Mouse (Mus musculus): Measurements from ENCODE around the gene Lyzl4. TPM values are rescaled to one million over a fixed set of nuclear protein-coding genes. Genes with fewer than 3 reads are reported as not detected.

Gene Lyzl4
- total RNA-seq, 2 experiments from 2014 or later: not detected

DNA sequence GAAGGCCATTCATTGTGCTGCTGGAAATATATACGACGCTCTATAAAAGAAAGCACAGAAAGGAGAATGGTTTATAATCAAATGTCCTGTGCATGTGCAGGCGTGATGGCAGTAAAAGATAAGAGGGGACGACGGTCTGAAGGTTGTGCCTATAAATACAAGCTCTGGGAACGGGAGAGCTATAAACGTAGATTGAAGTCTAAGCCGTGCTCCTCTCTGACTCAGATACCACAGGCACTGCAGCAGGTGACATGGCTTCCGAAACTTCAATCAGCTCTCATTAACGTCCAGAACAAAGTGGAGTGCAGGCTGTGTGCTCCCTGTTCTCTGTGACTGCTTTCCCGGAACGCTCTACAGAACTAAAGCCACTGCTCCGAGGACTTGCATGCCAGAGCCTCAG is 15.2 kb upstream of the Lyzl4 start:
- DNase-seq: no peak
- intact Hi-C loops (cut with DNase I): no loop called here

GRCm38 (mm10) chr9:121656322-121656721 is 14.4 kb upstream of the Lyzl4 start:
- intact Hi-C loops (cut with DNase I): no loop called here
- DNase-seq: no peak

GRCm38 (mm10) chr9:121653668-121654067 is 11.8 kb upstream of the Lyzl4 start:
- DNase-seq: no peak
- intact Hi-C loops (cut with DNase I): no loop called here

GRCm38 (mm10) chr9:121647026-121647425 is 5.1 kb upstream of the Lyzl4 start:
- intact Hi-C loops (cut with DNase I): no loop called here
- no peak for DNase-seq

DNA sequence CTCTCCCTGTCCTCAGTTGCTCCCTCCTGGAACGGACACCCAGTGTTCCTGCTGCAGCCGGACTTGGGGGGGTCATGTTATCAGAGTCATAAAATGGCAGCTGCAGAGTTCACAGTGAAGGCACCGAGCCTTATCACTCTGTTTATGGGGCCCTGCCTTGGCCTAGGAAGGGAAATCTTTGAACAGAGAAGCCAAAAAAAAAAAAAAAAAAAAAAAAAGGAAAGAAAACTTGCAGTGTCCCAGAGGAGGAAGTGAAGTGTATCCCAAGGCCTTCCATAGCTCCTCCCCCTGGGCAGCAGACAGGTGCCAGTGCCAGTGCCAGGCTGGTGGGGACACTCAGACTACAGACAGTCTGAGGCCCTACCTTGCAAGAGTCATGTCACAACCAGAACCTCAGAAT is 3.0 kb upstream of the Lyzl4 start:
- no peak for DNase-seq
- intact Hi-C loops (cut with DNase I): no loop called here

GRCm38 (mm10) chr9:121642401-121643181 is 695 bp upstream of the Lyzl4 start, which contains the start of gene Vipr1:
Vipr1 (plus strand) TSS chr9:121642716.
- intact Hi-C loops (cut with DNase I): loop anchor here (2.0 kb wide), 1 partner anchor 36 kb away; no protein-coding TSS in a partner anchor
- DNase-seq: peak; percentile 47

- DNase-seq: peak; percentile 22 to 40
- intact Hi-C loops (cut with DNase I): no loop called here
Observed at GRCm38 (mm10) chr9:121641235-121641915, 521 bp downstream of the Lyzl4 start.

DNA sequence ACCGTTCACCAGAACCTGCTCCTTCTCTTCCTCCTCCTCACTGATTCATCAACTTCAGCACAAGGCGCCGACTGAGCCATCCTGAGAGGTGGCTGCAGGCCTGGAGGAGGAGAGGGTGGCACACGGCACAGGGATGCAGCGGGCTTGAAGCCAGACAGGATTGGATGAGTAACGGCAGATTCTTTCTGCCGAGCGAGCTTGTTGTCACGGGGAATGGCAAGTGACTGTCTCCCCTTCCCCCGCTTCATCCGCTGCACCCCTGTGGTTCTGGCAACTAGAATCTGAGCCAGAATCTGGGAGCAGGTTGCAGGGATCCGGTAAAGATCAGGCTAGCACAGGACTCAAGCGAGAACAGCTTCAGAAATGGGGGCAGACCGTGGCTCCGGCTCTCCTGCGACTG is 2.1 kb downstream of the Lyzl4 start:
- intact Hi-C loops (cut with DNase I): no loop called here

DNA sequence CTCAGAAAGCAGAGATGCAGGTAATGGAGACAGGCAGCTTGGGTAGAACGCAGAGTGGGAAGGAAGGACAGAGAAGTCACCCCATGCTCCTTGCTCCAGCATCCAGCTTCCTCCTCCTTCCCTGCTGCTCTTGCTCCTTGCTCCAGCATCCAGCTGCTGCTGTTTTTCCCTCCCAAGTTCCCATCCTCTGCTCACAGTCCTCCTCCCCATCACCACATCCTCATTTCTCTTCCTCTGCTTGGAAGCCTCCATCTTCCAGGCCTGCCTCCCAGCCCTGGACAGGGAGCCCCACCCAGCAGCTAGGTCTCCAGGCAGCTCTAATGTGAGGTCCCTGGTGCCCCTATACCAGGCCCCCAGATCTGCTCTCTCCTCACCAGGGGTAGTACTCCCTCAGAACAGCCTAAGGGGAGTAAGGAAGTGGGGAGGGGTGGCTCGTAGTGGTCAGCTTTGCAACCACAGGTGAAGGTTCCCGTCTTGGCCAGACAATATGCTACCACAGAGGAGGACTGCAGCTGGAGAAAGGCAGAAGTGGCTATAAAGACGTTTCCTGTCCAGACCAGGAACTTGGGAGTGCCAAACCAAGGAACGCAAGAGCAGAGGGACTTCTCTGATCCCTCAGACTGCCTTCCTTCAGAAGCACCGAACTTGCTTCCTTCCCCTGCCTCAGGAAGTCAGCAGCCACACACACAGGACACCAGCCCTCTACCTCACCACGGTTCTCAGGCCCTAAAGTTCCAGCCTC is 5.9 kb downstream of the Lyzl4 start:
- intact Hi-C loops (cut with DNase I): no loop called here
- no peak for DNase-seq

More for the DNA sequence above, 2.1 kb downstream of the Lyzl4 start:
- DNase-seq: no peak

- no peak for DNase-seq
- intact Hi-C loops (cut with DNase I): no loop called here
Observed at GRCm38 (mm10) chr9:121633306-121633705, 8.6 kb downstream of the Lyzl4 start.

DNA sequence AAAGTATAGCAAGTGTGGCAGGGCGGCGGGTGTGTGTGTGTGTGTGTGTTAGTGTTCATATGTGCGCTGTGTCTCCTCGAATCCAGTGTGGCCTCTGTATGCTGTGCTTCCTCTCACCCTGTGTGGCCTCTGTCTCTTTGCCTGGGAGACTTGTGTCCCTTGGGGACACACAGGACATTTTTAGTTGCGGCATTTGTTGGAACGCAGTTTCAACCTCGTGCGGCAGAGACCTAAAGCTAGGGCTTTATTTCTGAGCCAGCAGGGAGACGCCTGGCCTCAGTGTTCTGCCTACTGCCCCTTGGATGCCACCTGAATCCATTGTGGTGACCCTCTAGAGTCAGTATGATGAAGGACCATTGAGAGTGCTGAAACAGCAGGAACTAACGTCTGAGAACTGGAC is 9.0 kb downstream of the Lyzl4 start:
- intact Hi-C loops (cut with DNase I): no loop called here
- DNase-seq: no peak

DNA sequence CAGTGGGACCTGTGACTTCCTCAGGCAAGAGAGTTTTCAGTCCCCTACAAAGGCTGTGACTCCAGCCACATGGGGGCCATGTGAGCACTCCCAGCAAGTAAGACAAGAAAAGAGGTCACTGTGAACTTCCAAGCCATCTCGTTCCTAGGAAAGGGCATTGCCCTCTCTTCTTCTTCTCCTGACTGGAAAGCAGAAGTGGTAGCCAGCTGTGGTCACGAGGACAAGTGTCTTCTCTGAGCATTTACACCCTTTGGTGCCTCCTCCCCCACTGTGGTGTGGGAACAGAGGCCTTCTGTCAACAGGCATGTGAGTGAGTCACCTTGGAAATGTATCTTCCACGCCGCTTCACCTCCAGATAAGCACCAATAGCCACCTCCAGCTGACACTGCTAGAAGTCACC is 9.9 kb downstream of the Lyzl4 start:
- intact Hi-C loops (cut with DNase I): no loop called here
- DNase-seq: peak in 1 of 2 experiments; percentile 24

GRCm38 (mm10) chr9:121630627-121631026 is 11.3 kb downstream of the Lyzl4 start:
- DNase-seq: no peak

DNA sequence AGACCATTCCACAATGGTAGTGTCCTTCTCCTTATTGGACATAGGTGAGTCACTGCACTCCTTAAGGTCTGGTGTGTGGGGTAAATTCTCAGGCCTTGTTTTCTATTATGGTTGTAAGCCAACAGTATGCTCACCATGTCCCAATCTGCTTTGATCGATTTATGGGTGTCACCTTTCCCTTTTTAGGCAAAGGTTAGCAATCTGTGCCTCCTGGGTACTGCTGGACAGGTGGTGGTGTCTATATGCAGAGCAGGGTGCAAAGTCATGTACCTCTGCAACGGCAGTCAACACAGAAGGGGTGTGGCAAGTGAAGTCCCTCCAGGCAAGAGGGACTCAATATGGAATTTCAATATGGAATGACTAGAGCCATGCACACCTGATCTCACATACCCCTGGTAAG is 17.0 kb downstream of the Lyzl4 start:
- DNase-seq: no peak
- intact Hi-C loops (cut with DNase I): no loop called here

More at GRCm38 (mm10) chr9:121630627-121631026, 11.3 kb downstream of the Lyzl4 start:
- intact Hi-C loops (cut with DNase I): no loop called here

DNA sequence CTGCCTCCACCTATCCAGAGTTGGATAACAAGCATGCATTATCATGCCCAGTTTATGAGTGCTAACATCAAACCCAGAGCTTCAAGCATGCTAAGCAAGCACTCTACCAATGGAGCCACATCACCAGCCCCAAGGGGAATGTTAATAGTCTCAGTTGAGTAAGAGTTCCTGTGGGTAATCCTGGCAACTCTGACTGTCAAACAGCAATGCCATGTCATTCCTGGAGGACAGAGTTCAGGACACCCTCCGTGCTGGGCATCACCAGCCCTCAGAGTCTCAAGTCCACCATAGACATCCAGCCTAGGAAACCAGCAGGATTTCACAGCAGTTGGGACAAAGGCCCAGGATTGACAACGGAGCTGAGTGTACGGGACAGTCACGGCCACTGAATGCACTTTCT is 18.7 kb downstream of the Lyzl4 start:
- intact Hi-C loops (cut with DNase I): no loop called here
- DNase-seq: no peak

DNA sequence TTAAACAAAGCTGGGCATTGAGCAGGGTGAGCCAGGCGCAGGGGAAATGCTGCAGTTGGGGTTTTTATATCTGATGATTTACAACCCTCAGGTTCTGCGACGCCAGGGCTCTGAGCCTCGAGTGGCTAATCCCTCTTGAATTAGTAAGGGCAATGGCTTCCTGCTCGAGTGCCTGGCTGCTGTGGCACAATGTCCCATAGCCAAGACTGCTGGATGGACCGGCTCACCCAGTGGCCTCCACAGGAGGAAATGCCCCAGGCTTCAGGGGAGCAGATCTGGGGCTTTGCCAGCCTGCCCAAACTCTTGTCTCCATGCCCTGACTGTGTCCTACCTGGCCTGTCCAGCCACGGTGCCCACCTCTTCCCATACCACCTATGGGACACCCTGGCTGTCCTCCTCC is 22.5 kb downstream of the Lyzl4 start:
- intact Hi-C loops (cut with DNase I): no loop called here
- no peak for DNase-seq

- intact Hi-C loops (cut with DNase I): no loop called here
- DNase-seq: no peak
Observed at GRCm38 (mm10) chr9:121616471-121616870, 25.4 kb downstream of the Lyzl4 start.

GRCm38 (mm10) chr9:121614241-121614757 is 27.6 kb downstream of the Lyzl4 start:
- DNase-seq: no peak
- intact Hi-C loops (cut with DNase I): no loop called here

- DNase-seq: no peak
- intact Hi-C loops (cut with DNase I): no loop called here
Observed at GRCm38 (mm10) chr9:121613192-121613591, 28.7 kb downstream of the Lyzl4 start.

DNA sequence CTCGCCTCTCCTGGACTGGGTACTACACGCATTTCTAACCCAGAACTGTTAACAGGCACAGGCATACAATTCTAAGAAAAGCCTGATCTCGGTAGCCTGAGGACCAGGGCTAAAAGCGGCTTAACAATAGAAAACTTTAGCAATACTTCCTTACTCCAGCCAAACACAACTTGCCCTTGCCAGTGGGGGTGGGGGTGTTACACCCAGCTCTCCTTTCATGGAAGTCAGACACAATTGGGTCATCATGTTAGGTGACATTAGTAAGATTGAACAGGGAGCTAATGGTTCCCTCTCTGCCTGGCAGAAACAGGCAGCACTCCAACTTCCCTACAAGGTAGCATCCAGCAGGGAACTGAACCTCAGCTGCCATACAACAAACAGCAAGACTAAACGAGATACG is 32.5 kb downstream of the Lyzl4 start:
- intact Hi-C loops (cut with DNase I): loop anchor here (5.0 kb wide), 1 partner anchor 217 kb away; no protein-coding TSS in a partner anchor
- no peak for DNase-seq

DNA sequence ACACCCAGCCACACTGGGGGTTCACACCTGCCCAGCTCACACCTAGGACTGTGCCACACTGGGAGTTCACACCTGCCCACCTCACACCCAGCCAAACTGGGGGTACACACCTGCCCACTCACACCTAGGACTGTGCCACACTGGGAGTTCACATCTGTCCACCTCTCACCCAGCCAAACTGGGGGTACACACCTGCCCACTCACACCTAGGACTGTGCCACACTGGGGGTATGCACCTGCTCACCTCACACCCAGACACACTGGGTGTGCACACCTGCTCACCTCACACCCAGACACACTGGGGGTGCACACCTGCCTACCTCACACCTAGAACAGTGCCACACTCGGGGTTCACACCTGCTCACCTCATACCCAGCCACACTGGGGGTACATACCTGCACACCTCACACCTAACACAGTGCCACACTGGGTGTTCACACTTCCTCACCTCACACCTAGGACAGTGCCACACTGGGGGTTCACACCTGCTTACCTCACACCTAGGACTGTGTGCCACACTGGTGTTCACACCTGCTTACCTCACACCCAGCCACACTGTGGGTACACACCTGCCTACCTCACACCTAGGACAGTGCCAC is 35.3 kb downstream of the Lyzl4 start:
- intact Hi-C loops (cut with DNase I): loop anchor here (5.0 kb wide), 1 partner anchor 214 kb away; no protein-coding TSS in a partner anchor
- no peak for DNase-seq
